Mouse (Mus musculus): ENCODE data around the gene Ifitm6. TPM values are rescaled to one million over a fixed set of nuclear protein-coding genes. Genes with fewer than 3 reads are reported as not detected.

Gene Ifitm6
- total and polyA plus RNA-seq, 3 experiments = 0.36 to 5.1 (median 1.0) TPM

GRCm38 (mm10) chr7:141021489-141022449 is 4.0 kb upstream of the Ifitm6 start:
- intact Hi-C loops (cut with DNase I) = no loop called here
- Histone ChIP-seq H3K4me1 (ENCODE audit: control insufficient read depth, insufficient read depth, low read length) (peaks cover 7% of the 10 kb centered on the region), H3K27ac (no peak overlapping the region), H3K4me3 (no peak overlapping the region), H3K36me3 (ENCODE audit: control insufficient read depth, insufficient read depth, low read length) (peaks cover 2% of the 10 kb centered on the region; the same call in 1 of the 2 replicates), H3K9ac (ENCODE audit: low read depth, low read length) (no peak overlapping the region), H3K79me2 (replicated peaks; ENCODE audit: control insufficient read depth, insufficient read depth, low read length) (no peaks in the 10 kb centered on the region), H3K27me3 (ENCODE audit: control insufficient read depth, insufficient read depth, low read length) (no peaks in the 10 kb centered on the region)
- TF ChIP-seq POLR2A (IDR thresholded peaks at IDR 0.05; ENCODE audit: insufficient read depth, low read depth, low read length) = no peak
- TF ChIP-seq EP300 (IDR thresholded peaks at IDR 0.05; ENCODE audit: insufficient read depth, low read depth, low read length) = no peak
- TF ChIP-seq CTCF (IDR thresholded peaks at IDR 0.05) = no peak
- DNase-seq = no peak
- WGBS = 72% methylated on average over 14 of the region's 14 CpGs

GRCm38 (mm10) chr7:141019028-141019427 is 1.3 kb upstream of the Ifitm6 start:
- Histone ChIP-seq H3K4me3 (no peak overlapping the region), H3K27me3 (ENCODE audit: control insufficient read depth, insufficient read depth, low read length) (no peaks in the 10 kb centered on the region), H3K79me2 (replicated peaks; ENCODE audit: control insufficient read depth, insufficient read depth, low read length) (no peaks in the 10 kb centered on the region), H3K9ac (ENCODE audit: low read depth, low read length) (no peak overlapping the region), H3K4me1 (ENCODE audit: control insufficient read depth, insufficient read depth, low read length) (no peaks in the 10 kb centered on the region), H3K36me3 (ENCODE audit: control insufficient read depth, insufficient read depth, low read length) (no peaks in the 10 kb centered on the region), H3K27ac (no peak overlapping the region)
- intact Hi-C loops (cut with DNase I) = no loop called here
- no peak for TF ChIP-seq CTCF (IDR thresholded peaks at IDR 0.05)
- TF ChIP-seq POLR2A (IDR thresholded peaks at IDR 0.05; ENCODE audit: insufficient read depth, low read depth, low read length) = no peak
- no peak for TF ChIP-seq EP300 (IDR thresholded peaks at IDR 0.05; ENCODE audit: insufficient read depth, low read depth, low read length)
- WGBS = 94% methylated on average over 5 of the region's 5 CpGs
- no peak for DNase-seq

- H3K4me3 ChIP-seq = no peak overlapping the region
- intact Hi-C loops (cut with DNase I) = no loop called here
- TF ChIP-seq EP300 (IDR thresholded peaks at IDR 0.05; ENCODE audit: insufficient read depth, low read depth, low read length) = no peak
- no peak for TF ChIP-seq CTCF (IDR thresholded peaks at IDR 0.05)
- no peak for TF ChIP-seq POLR2A (IDR thresholded peaks at IDR 0.05; ENCODE audit: insufficient read depth, low read depth, low read length)
- H3K27ac ChIP-seq = no peak overlapping the region
- H3K36me3 ChIP-seq (ENCODE audit: control insufficient read depth, insufficient read depth, low read length) = no peaks in the 10 kb centered on the region
- H3K9ac ChIP-seq (ENCODE audit: low read depth, low read length) = no peak overlapping the region
- peak in 1 of 2 experiments; percentile 16 for DNase-seq
- no peaks in the 10 kb centered on the region for H3K4me1 ChIP-seq (ENCODE audit: control insufficient read depth, insufficient read depth, low read length)
- WGBS = 78% methylated on average over 10 of the region's 10 CpGs
- no peaks in the 10 kb centered on the region for H3K27me3 ChIP-seq (ENCODE audit: control insufficient read depth, insufficient read depth, low read length)
- no peaks in the 10 kb centered on the region for H3K79me2 ChIP-seq (replicated peaks; ENCODE audit: control insufficient read depth, insufficient read depth, low read length)
These were observed 722 bp downstream of the Ifitm6 start for GRCm38 (mm10) chr7:141016707-141017697.

- peaks cover 10% of the 10 kb centered on the region for H3K4me1 ChIP-seq (ENCODE audit: control insufficient read depth, insufficient read depth, low read length)
- no peak overlapping the region for H3K4me3 ChIP-seq
- H3K27ac ChIP-seq = peak overlapping the region; percentile 96
- intact Hi-C loops (cut with DNase I) = loop anchor here (2.0 kb wide), 1 partner anchor 13 kb away; no protein-coding TSS in a partner anchor
- H3K9ac ChIP-seq (ENCODE audit: low read depth, low read length) = peak overlapping the region; percentile 46; the same call in 1 of the 2 replicates
- WGBS = 91% methylated on average over 7 of the region's 7 CpGs
- H3K79me2 ChIP-seq (replicated peaks; ENCODE audit: control insufficient read depth, insufficient read depth, low read length) = no peaks in the 10 kb centered on the region
- TF ChIP-seq POLR2A (IDR thresholded peaks at IDR 0.05; ENCODE audit: insufficient read depth, low read depth, low read length) (no peak), EP300 (IDR thresholded peaks at IDR 0.05; ENCODE audit: insufficient read depth, low read depth, low read length) (no peak), CTCF (IDR thresholded peaks at IDR 0.05) (no peak)
- H3K36me3 ChIP-seq (ENCODE audit: control insufficient read depth, insufficient read depth, low read length) = no peaks in the 10 kb centered on the region
- no peak for DNase-seq
- no peaks in the 10 kb centered on the region for H3K27me3 ChIP-seq (ENCODE audit: control insufficient read depth, insufficient read depth, low read length)
These were observed 6.4 kb downstream of the Ifitm6 start for GRCm38 (mm10) chr7:141011238-141011770.

- no peaks in the 10 kb centered on the region for H3K27me3 ChIP-seq (ENCODE audit: control insufficient read depth, insufficient read depth, low read length)
- peak within 1 kb of the TSS; percentile 96 for H3K27ac ChIP-seq
- 19% methylated on average over 10 of the region's 10 CpGs for WGBS
- no peaks in the 10 kb centered on the region for H3K36me3 ChIP-seq (ENCODE audit: control insufficient read depth, insufficient read depth, low read length)
- peaks cover 10% of the 10 kb centered on the region for H3K4me1 ChIP-seq (ENCODE audit: control insufficient read depth, insufficient read depth, low read length)
- peak within 1 kb of the TSS; percentile 72 for H3K4me3 ChIP-seq
- intact Hi-C loops (cut with DNase I) = loop anchor here (1.0 to 2.0 kb wide), 2 partner anchors 14 to 31 kb away; no protein-coding TSS in a partner anchor
- no peaks in the 10 kb centered on the region for H3K79me2 ChIP-seq (replicated peaks; ENCODE audit: control insufficient read depth, insufficient read depth, low read length)
- peak; percentile 80 to 81 for DNase-seq
- TF ChIP-seq CTCF (IDR thresholded peaks at IDR 0.05) (no peak), EP300 (IDR thresholded peaks at IDR 0.05; ENCODE audit: insufficient read depth, low read depth, low read length) (0 out of 2 replicates have a peak, but pooled peaks have one; percentile 31), POLR2A (IDR thresholded peaks at IDR 0.05; ENCODE audit: insufficient read depth, low read depth, low read length) (peak; percentile 97)
- H3K9ac ChIP-seq (ENCODE audit: low read depth, low read length) = peak within 1 kb of the TSS; percentile 89
These were observed 7.1 kb downstream of the Ifitm6 start, which contains the start of gene Ifitm3 for GRCm38 (mm10) chr7:141010593-141010992. TSS of gene Ifitm3 (minus strand) at chr7:141010770.

All from heart, adult 2 months (tissue).